Mouse (Mus musculus) bone marrow, adult 2 months (tissue): ENCODE measurements at regions not wholly inside any gene's neighbourhood (a gene's known extent, or its start where the extent isn't known, plus 50 kb on each side); places are given as distances from the start of the nearest gene placed in this dataset.

Experiments
- H3K27ac ChIP-seq: fragments of 200-500 bp; 2 replicates; pipeline ENCODE4 v1.5.1; 2012; ENCODE audit warnings: low read depth, mild to moderate bottlenecking, control low read depth, inconsistent platforms, low read length; ENCODE audit not compliant: control insufficient read depth, poor library complexity, insufficient read depth
- H3K4me1 ChIP-seq: fragments of 200-500 bp; 2 replicates; pipeline ENCODE4 v1.6.1; 2011; ENCODE audit warnings: low read length; ENCODE audit not compliant: control insufficient read depth, insufficient read depth
- H3K4me3 ChIP-seq: fragments of 200-500 bp; replicated peaks from 2 replicates; pipeline ENCODE3; 2011; ENCODE audit warnings: mild to moderate bottlenecking, low read depth, low read length, control low read depth; ENCODE audit not compliant: control insufficient read depth
- CTCF ChIP-seq: fragments of 200-500 bp; IDR thresholded peaks from 2 replicates; pipeline ENCODE4 v1.5.1; 2011; ENCODE audit warnings: low read length, control low read depth; ENCODE audit not compliant: control insufficient read depth, insufficient read depth
- POLR2A ChIP-seq: fragments of 200-500 bp; IDR thresholded peaks from 2 replicates; pipeline ENCODE4 v1.6.1; 2011; ENCODE audit warnings: low read depth, mild to moderate bottlenecking, control low read depth, low read length, borderline replicate concordance; ENCODE audit not compliant: control insufficient read depth
- WGBS: fragments of 180-500 bp; shearing (Covaris S2); methylation state at CpG from one replicate; pipeline ENCODE4 v1.1.7; 2018; 5-methylcytosine and 5-hydroxymethylcytosine counted together

DNA sequence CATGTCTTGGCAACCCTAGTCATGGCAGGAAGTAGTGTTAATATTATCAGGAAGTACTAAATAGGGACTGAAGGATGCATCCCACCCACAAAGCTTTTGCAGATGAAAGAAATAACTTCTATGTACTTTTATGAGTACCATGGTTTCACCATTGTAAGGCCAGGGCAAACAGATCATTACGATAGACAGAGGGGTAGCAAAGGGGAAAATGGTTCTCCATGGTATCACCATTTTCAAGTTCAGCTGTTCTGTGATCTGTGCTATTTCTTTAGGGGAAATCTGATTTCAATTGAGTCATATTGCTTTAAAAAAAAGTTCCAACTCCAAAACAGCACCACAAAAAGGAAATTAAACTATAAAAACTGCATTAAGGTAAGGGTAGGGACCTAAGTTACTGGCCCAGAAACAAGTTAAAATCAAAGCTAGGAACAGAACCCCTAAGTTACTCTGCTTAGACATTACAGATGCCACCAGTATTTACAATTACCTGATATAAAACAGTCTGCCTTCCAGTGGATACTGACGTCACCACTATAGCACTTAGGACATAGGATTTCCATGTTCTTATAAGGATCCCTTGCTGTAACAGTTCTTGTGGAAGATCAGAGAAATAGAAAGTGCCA, 610.4 kb downstream of the Bcl11a start:
- WGBS: 81% methylated on average over 2 of the region's 2 CpGs
- H3K4me1 ChIP-seq: no peaks in the 10 kb centered on the region
- no peak overlapping the region for H3K4me3 ChIP-seq
- no peak overlapping the region for H3K27ac ChIP-seq
- TF ChIP-seq CTCF (no peak), POLR2A (no peak)

DNA sequence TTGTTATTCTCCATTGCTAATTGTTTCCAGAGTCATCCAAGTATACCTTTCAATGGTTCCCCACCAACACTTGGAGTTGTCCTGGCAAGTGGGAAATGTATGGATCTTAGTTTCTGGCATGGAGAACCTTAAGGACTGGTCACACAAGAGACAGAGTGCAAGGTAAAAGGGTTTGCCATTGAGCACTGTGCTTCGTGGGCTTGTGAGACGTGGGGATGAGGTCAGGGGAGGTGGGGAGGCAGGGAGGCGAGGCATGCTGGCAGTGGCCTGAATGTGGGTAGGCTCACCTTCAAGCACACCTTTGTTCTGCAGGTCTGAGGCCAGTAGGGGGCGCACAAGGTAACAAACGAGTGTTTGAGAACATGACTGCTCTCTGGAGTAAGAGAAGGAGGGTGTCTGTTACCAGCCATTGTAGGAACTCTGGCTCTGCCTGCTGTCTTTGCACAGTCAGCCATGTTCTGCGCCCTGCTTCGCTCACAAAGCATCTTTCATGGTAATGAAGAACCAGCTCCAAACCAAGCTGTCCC, 612.0 kb downstream of the Bcl11a start:
- no peak overlapping the region for H3K4me3 ChIP-seq
- TF ChIP-seq POLR2A (no peak), CTCF (peak; percentile 51; the same call in 1 of the 2 replicates)
- WGBS: 57% methylated on average over 7 of the region's 7 CpGs
- no peak overlapping the region for H3K27ac ChIP-seq
- H3K4me1 ChIP-seq: no peaks in the 10 kb centered on the region

DNA sequence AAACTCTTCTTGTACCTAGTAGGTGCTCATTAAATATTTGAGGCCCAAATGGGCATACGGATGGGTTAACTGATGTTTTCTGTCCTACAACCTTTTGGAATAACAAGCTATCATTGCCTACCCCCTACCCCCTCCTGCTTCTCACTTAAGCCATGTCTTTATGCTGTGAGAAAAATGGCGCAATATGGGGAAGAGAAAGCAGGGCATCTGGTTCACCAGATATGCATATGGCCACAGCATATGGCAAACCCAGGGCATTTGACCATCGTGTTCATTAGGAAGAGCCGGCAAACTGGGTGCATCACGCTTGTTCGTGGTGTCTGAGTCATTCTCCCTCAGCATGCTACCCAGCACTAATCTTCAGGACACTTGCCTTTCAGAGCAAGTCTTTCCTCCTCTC, 616.1 kb downstream of the Bcl11a start:
- 68% methylated on average over 6 of the region's 6 CpGs for WGBS
- Histone ChIP-seq H3K27ac (no peak overlapping the region), H3K4me3 (no peak overlapping the region), H3K4me1 (no peaks in the 10 kb centered on the region)
- no peak for TF ChIP-seq CTCF
- TF ChIP-seq POLR2A: no peak

DNA sequence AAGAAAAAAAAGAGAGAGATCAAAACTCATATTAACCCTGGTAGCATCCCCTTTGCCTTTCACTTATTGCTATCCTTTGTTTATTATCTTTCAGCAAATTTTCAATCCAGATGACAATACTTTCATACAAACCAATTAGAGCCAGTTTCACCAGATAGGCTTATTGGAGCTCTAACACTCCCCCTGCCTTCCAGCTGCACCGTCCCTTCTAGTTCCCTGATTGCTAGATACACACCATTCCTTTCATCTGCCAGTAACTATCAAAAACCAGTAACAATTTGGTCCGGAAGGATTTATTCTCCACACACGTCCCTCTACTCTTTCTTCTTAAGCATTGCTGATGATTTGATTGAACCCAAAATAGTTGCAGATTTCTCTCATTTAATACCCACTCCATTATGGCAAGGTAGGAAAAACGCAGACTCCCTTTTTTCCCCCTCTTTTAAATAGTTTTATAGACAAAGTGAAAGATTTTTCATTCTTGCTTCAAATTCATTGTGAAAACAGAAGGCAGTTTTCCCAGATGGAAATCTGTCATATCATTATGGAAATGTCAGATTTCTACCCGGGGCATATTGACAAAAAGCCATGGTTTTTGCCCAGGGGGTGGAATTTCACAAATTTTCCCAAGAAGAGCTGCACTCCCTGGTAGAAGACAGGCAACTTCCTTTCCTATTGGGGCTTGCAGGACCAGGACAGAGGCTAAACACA, 617.3 kb downstream of the Bcl11a start:
- H3K4me1 ChIP-seq: no peaks in the 10 kb centered on the region
- TF ChIP-seq POLR2A: no peak
- H3K4me3 ChIP-seq: no peak overlapping the region
- 68% methylated on average over 5 of the region's 5 CpGs for WGBS
- H3K27ac ChIP-seq: no peak overlapping the region

DNA sequence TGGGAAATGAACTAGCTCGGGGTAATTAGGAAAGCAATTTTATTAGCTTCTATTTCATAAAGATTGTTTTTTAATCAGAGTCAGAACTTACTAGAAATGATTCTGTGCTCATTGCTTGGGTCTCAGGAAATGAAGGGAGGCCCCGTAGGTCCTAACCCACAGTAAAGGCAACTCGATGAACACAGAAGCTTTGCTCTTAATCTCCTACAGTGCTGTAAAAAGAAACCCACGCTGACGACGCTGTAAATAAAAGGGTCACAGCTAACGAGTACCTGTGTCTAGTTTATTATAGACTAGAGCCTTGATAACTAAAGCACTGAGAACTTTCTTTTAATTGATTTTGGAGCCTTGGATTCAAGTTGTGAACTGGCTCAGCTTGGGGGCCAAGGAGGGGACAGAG, 618.7 kb downstream of the Bcl11a start:
- 64% methylated on average over 7 of the region's 7 CpGs for WGBS

DNA sequence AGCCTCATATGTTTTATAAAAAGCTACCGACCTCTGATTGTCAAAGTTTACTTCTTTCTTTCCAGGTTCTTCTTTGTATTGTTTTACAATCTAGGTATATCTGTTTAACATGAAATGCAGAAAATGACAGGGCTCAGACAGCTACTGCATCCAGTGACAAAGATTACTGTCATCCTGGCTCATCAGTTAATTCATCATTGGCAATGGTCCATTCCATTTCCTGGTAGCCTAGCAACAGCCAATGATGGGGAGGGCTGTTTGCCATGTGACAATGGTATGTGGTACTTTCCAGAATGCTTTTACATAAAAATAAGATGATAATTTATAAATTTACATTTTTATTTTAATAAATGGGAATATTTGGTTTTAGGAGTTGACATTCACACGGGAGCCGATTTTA, 630.9 kb downstream of the Bcl11a start:
- 90% methylated on average over 3 of the region's 3 CpGs for WGBS
- H3K4me1 ChIP-seq: no peaks in the 10 kb centered on the region
- H3K27ac ChIP-seq: no peak overlapping the region
- TF ChIP-seq CTCF (no peak), POLR2A (no peak)
- H3K4me3 ChIP-seq: no peak overlapping the region

More for the DNA sequence above, 618.7 kb downstream of the Bcl11a start:
- no peak for TF ChIP-seq CTCF
- no peak for TF ChIP-seq POLR2A
- H3K4me3 ChIP-seq: no peak overlapping the region
- H3K27ac ChIP-seq: no peak overlapping the region
- H3K4me1 ChIP-seq: no peaks in the 10 kb centered on the region

DNA sequence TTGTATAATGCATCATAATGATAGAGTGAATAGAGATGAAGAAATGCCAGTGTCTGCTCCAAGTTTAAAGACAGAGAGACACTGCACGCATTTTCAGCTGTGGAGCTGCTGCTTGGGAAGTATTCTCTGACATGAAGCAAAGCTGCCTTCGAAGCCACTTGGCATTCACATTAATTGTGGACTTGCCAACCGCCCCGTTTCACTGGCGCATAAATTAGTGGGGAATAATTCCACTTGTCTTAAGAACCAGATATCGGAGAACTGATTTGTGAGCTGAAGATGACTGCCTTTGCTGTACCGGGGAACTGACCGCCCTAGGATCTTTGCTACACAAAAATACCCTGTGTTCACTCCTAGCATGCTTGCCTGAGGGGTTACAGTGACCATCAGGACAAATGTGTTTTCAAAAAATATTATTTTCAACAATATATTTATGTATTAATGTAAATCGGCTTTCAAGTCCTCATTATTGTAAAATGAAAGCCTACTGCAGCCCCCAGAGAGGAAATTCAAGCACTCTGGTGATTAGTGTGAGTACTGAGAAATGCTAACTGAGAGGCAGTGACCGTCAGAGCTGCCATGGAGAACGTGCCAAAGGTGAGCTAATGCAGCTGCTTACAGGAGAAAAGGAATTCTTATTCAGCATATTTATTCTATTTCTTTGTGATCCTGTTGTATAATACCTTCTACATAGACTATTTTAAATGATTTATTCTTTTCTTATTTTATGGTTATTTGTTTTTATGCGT, 638.9 kb downstream of the Bcl11a start:
- no peak overlapping the region for H3K4me3 ChIP-seq
- H3K27ac ChIP-seq: no peak overlapping the region
- H3K4me1 ChIP-seq: no peaks in the 10 kb centered on the region
- TF ChIP-seq CTCF: no peak
- no peak for TF ChIP-seq POLR2A
- WGBS: 82% methylated on average over 12 of the region's 12 CpGs

DNA sequence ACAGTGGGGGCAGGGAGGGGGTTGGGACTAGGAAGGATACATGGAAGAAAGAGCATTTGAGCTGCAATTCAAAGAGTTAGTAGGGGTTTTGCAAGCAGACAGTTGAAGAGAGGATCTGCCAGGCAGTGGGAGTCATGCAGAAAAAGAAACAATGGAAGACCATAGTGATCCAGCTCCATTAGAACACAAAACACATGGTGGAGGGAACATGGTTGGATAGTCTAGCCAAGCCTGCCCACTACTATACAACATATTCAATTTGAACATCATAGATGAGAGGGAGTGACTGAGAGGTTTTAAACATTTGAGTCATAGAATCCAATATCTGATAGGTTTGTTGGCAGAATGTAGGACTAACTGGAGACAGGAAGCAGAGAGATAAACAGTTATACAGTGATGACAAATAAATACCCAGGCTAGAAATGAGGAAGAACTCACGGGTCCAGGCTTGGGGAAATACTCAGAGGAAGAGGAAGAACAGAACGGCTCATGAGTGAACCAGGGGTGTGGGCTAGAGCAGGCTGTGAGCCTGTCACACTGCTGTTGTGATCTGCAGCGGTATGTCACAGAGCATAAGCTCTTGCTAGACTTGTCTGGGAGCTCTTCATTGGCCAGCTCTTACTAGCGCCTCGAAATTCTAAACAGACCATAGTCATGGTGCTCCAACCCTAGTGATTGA, 646.5 kb downstream of the Bcl11a start:
- no peak overlapping the region for H3K27ac ChIP-seq
- WGBS: 34% methylated on average over 5 of the region's 5 CpGs
- H3K4me1 ChIP-seq: no peaks in the 10 kb centered on the region
- TF ChIP-seq CTCF (no peak), POLR2A (no peak)
- no peak overlapping the region for H3K4me3 ChIP-seq
